Mouse (Mus musculus) CD4-positive naive resting alpha-beta T cell, adult 57 days (primary cell): ENCODE data around the gene Cand1. TPM values are rescaled to one million over a fixed set of nuclear protein-coding genes. Genes with fewer than 3 reads are reported as not detected.

ENCODE experiments used
- total RNA-seq: library from RNA; stranded (reverse); gene quantifications from one replicate; pipeline ENCODE4 v1.2.4, GENCODE M21; 2023

Gene Cand1
- total RNA-seq = 112 TPM

GRCm38 (mm10) chr10:119239969-119240721, at the start of gene Cand1:
Gene Cand1, minus strand, starts transcription at chr10:119240055.

Other genes with a start within 250 kb of the Cand1 start
- gene Grip1, start 213.8 kb upstream of the Cand1 start, total RNA-seq = not detected